Comparison of ENCODE assay signal across 9 mouse cellular contexts in the genomic region with DNA sequence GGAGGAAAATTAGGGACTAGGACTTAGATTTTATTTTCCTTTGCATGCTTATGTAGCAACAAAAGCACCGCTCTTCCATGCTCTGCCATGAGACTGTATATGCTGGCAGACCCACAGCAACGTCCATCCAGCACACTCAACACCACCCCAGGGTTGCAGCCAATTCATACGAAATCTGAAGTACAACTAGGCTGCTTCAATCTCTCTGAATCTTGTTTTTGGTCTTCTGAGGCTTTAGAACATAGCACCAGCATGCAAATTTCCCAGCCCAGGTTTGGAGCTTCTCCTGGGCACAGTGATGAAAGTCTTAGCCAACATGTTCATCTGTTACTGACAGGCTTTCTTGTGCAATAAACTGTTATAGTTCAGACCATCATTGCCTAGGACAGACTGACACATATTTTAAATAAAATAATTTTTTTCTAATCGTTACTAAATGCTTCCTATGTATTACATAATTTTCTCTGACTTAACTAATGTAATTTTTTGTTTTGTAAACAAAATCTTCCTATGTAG. TPM values are rescaled to one million over a fixed set of nuclear protein-coding genes. Genes with fewer than 3 reads are reported as not detected.
DNase-seq lines count a peak whose midpoint lies in the region; ATAC-seq and TF ChIP-seq lines count a peak whose summit lies in the region.
"Had no signal": no experiment of that assay in that cellular context is flagged by ENCODE, and none has a peak within 500 bp of the region (broad histone marks: within the 10 kb centered on the region; RNA-seq: fewer than 3 reads in every experiment).

No protein-coding gene starts in this region.

- H3K27ac ChIP-seq in cerebellum, adult 2 months (ENCODE audit: insufficient read depth, low read length): peak overlapping the region; percentile 68
- H3K27ac ChIP-seq in kidney, embryonic 16.5 days (ENCODE audit: low read length): peak overlapping the region; percentile 57; the same call in 1 of the 2 replicates
- H3K27ac ChIP-seq in hindbrain, embryonic 14.5 days: peak overlapping the region; percentile 84
- peak overlapping the region; percentile 75 for H3K27ac ChIP-seq in midbrain, embryonic 14.5 days (replicated peaks; ENCODE audit: low read depth, low read length)

- H3K9ac ChIP-seq in kidney, embryonic 16.5 days (replicated peaks; ENCODE audit: low read length): no peak overlapping the region; the same call in 1 of the 2 replicates
- H3K9ac ChIP-seq in hindbrain, embryonic 14.5 days: peak overlapping the region; percentile 20; the same call in 1 of the 2 replicates
- no peak overlapping the region; the same call in 1 of the 2 replicates for H3K9ac ChIP-seq in midbrain, embryonic 14.5 days (replicated peaks; ENCODE audit: low read length)

- no peak for TF ChIP-seq CTCF in cerebellum, adult 2 months (IDR thresholded peaks at IDR 0.05; ENCODE audit: borderline replicate concordance, insufficient read depth, low read depth, low read length)

- DNase-seq in cerebellum, adult 2 months: no peak
- no peak for DNase-seq in cerebellum, adult 11-12 months
- no peak for DNase-seq in kidney, postnatal 36 days
- no peak for DNase-seq in hindbrain, embryonic 14.5 days (ENCODE audit: low spot score)
- DNase-seq in midbrain, embryonic 14.5 days: no peak
- no peak for DNase-seq in natural killer cell, adult 2 months (ENCODE audit: low spot score in 2 of 2)
- no peak for DNase-seq in testis, postnatal 14 days (ENCODE audit: low spot score)

- H3K4me1 ChIP-seq in cerebellum, adult 2 months (ENCODE audit: control insufficient read depth, insufficient read depth, low read length): peaks cover 14% of the 10 kb centered on the region
- H3K4me1 ChIP-seq in kidney, embryonic 16.5 days (ENCODE audit: insufficient read depth, low read length): peaks cover 35% of the 10 kb centered on the region
- peaks cover 62% of the 10 kb centered on the region for H3K4me1 ChIP-seq in hindbrain, embryonic 14.5 days (replicated peaks; ENCODE audit: control insufficient read depth, insufficient read depth, low read length)
- H3K4me1 ChIP-seq in midbrain, embryonic 14.5 days (ENCODE audit: control insufficient read depth, insufficient read depth, low read length): peaks cover 44% of the 10 kb centered on the region

- no peaks in the 10 kb centered on the region for H3K9me3 ChIP-seq in kidney, embryonic 16.5 days (ENCODE audit: low read length)
- no peaks in the 10 kb centered on the region for H3K9me3 ChIP-seq in hindbrain, embryonic 14.5 days (ENCODE audit: control insufficient read depth, low read length)
- no peaks in the 10 kb centered on the region for H3K9me3 ChIP-seq in midbrain, embryonic 14.5 days (ENCODE audit: control insufficient read depth, low read length)

- H3K36me3 ChIP-seq in kidney, embryonic 16.5 days (ENCODE audit: insufficient read depth, low read length): no peaks in the 10 kb centered on the region
- no peaks in the 10 kb centered on the region for H3K36me3 ChIP-seq in hindbrain, embryonic 14.5 days (replicated peaks; ENCODE audit: control insufficient read depth, insufficient read depth)
- peaks cover under 1% of the 10 kb centered on the region; the same call in 1 of the 2 replicates for H3K36me3 ChIP-seq in midbrain, embryonic 14.5 days (ENCODE audit: control insufficient read depth, insufficient read depth, low read length)

- no peak overlapping the region for H3K4me2 ChIP-seq in kidney, embryonic 16.5 days (replicated peaks; ENCODE audit: low read depth, low read length)
- H3K4me2 ChIP-seq in hindbrain, embryonic 14.5 days (replicated peaks): peak overlapping the region; percentile 10; the same call in 1 of the 2 replicates
- peak overlapping the region; percentile 10; the same call in 1 of the 2 replicates for H3K4me2 ChIP-seq in midbrain, embryonic 14.5 days (ENCODE audit: low read length)

- no peak for TF ChIP-seq POLR2A in cerebellum, adult 2 months (IDR thresholded peaks at IDR 0.05; ENCODE audit: borderline replicate concordance, insufficient read depth, low read length)

- H3K27me3 ChIP-seq in cerebellum, adult 2 months (ENCODE audit: control insufficient read depth, insufficient read depth, low read length): no peaks in the 10 kb centered on the region
- H3K27me3 ChIP-seq in kidney, embryonic 16.5 days (ENCODE audit: insufficient read depth, low read length): no peaks in the 10 kb centered on the region
- no peaks in the 10 kb centered on the region for H3K27me3 ChIP-seq in hindbrain, embryonic 14.5 days (ENCODE audit: control insufficient read depth, insufficient read depth, low read length)
- no peaks in the 10 kb centered on the region for H3K27me3 ChIP-seq in midbrain, embryonic 14.5 days (ENCODE audit: control insufficient read depth, insufficient read depth, low read length)
- H3K27me3 ChIP-seq: Patski had no signal

- WGBS in cerebellum, adult 2 months: 42% methylated on average over 4 of the region's 4 CpGs
- WGBS in kidney, embryonic 16.5 days: 63% methylated on average over 4 of the region's 4 CpGs
- WGBS in hindbrain, embryonic 14.5 days: 62% methylated on average over 4 of the region's 4 CpGs
- WGBS in midbrain, embryonic 14.5 days: 66% methylated on average over 4 of the region's 4 CpGs

- no peak for ATAC-seq in kidney, embryonic 16.5 days (ENCODE audit: low FRiP score, low TSS enrichment)
- no peak; the same call in 1 of the 2 replicates for ATAC-seq in hindbrain, embryonic 14.5 days (ENCODE audit: low FRiP score)
- no peak for ATAC-seq in midbrain, embryonic 14.5 days (ENCODE audit: low FRiP score, low TSS enrichment)

- no peak overlapping the region for H3K4me3 ChIP-seq in cerebellum, adult 2 months (replicated peaks; ENCODE audit: insufficient read depth, low read depth, low read length)
- no peak overlapping the region for H3K4me3 ChIP-seq in kidney, embryonic 16.5 days (ENCODE audit: low read length)
- H3K4me3 ChIP-seq in hindbrain, embryonic 14.5 days (replicated peaks; ENCODE audit: low read length): no peak overlapping the region
- H3K4me3 ChIP-seq in midbrain, embryonic 14.5 days (replicated peaks; ENCODE audit: low read depth, low read length): no peak overlapping the region

RNA-seq across cellular contexts. Expression of gene Zfp609, which starts 39.5 kb away (rescaled TPM):
- 19.2 and 23.2 TPM in 2 replicates for polyA plus RNA-seq in cerebellum, adult 2 months (2012; rRNA removed)
- 4.8 and 6.4 TPM in 2 replicates for polyA plus RNA-seq in kidney, embryonic 16.5 days (2015; fragmentation: Nextera tagmentation; extraction: Ambion mirVana)
- 8.0 and 8.8 TPM in 2 replicates for polyA plus RNA-seq in hindbrain, embryonic 14.5 days (2014; fragmentation: Nextera tagmentation; extraction: Ambion mirVana)
- polyA plus RNA-seq in midbrain, embryonic 14.5 days (2014; fragmentation: Nextera tagmentation; extraction: Ambion mirVana): 9.2 and 10.2 TPM in 2 replicates
